Mouse (Mus musculus) spleen, postnatal 14 days (tissue): ENCODE measurements around the gene BC049352.
A peak's percentile ranks its signal among the peaks of the same experiment; 100 is the strongest.

Experiments used
- DNase-seq, 2 experiments: peaks; one replicate each; pipeline ENCODE4 v3.0.0; 2021 to 2022; ENCODE audit warnings: low spot score in 2 of 2

BC049352 gene

DNA sequence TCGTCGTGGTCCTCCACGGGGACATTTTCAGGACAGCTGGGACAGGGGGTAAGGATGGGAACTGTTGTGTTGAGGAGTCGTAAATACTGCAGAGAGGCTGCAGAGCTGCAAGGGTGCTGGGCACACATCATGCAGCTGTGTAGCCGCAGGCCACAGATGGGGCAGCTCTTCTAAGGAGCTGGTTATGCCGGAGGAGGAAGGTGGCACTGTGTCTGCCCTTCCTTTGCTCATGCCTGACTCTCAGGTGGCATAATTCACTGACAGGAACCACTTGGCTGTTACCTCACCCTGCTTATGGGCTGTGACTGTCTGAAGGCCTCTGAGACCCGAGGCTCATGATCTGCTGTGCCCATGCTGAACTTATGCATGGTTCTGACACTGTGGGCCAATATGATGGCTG, 68.5 kb downstream of the BC049352 start:
- no peak for DNase-seq

- DNase-seq: no peak
Observed at GRCm38 (mm10) chr9:45251281-45251680, 69.5 kb downstream of the BC049352 start.

GRCm38 (mm10) chr9:45251990-45252389, 70.2 kb downstream of the BC049352 start:
- no peak for DNase-seq

DNA sequence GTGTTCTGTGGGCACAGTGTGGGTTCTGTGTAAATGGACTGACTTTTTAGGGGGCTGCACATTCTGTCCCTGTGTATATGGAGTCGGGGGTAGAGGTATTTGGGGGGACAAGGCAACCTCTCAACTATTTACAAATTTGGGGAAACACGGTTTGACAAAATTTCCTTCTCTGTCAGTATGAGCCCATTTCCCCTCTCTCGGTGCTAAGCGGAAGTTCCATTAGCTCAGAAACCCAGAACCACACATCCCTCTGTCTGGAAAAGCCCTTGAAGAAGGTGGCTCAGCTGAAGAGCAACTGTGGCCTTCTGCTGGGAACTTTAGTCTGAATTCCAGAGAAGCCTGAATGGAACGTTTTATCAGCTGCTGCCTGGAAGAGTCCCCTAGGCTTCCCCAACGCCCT, 70.6 kb downstream of the BC049352 start:
- DNase-seq: no peak

- peak in 1 of 2 experiments; percentile 4 for DNase-seq
Observed at GRCm38 (mm10) chr9:45254021-45254420, 72.2 kb downstream of the BC049352 start.

- no peak for DNase-seq
Observed at GRCm38 (mm10) chr9:45254605-45255004, 72.8 kb downstream of the BC049352 start.

DNA sequence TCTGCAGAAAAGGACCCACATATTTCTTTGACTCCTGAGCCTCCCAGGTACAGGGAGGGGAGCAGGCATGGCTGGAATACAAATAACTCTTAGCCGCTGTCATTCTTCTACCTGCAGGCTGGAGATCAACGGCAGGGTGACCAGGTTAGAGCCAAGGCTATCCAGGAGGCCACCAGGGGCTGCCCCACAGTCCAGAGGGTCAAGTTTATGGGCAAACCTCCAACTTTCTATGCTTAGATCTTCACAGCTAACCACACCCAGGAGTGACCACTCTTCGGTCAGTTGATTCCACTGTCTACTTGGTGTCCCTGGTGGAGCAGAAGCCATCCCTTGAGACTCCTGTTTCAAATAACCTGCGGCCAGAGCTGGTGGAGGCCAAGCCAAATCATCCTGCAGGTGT, 73.6 kb downstream of the BC049352 start:
- peak in 1 of 2 experiments; percentile 5 for DNase-seq

GRCm38 (mm10) chr9:45255967-45256366, 74.2 kb downstream of the BC049352 start:
- peak in 1 of 2 experiments; percentile 5 for DNase-seq

- DNase-seq: peak in 1 of 2 experiments; percentile 5
Observed at GRCm38 (mm10) chr9:45259065-45259464, 77.3 kb downstream of the BC049352 start.

DNA sequence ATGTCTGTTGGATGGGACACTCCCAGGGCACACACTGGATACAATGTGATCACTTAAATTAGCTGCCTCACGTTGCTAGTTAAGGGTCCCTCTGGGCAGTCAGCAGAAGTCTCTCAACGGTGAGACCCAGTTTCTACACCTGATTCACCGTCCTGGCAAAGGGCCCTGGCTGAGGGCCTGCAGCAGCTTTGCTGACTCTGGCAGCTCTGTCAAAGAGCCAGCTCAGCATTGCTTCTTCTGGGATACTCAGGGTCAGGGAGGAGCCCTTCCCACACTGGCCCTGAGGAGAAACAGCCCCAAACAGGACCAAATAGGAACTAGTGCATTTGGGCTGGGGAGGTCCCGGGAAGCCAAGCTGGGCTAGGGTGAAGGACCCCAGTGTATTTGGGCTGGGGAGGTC, 79.7 kb downstream of the BC049352 start:
- DNase-seq: no peak

DNA sequence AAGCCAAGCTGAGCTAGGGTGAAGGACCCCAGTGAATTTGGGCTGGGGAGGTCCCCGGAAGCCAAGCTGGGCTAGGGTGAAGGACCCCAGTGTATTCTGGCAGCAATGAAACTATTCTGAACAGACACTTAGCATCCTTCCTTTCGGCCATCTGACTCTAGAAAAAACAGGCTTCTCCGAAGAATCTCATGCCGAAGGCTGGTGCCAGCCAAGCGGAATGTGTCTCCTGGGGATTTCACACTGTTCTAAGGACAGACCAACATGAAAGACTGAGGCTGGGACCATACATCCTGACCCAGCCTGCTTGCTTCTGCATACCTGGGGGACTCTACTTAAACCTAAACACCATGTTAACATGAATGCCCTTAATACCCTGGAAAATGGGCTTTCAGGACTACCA, 80.1 kb downstream of the BC049352 start:
- DNase-seq: no peak

- no peak for DNase-seq
Observed at GRCm38 (mm10) chr9:45267099-45267498, 85.3 kb downstream of the BC049352 start.

- DNase-seq: no peak
Observed at GRCm38 (mm10) chr9:45268079-45268478, 86.3 kb downstream of the BC049352 start.

- peak in 1 of 2 experiments; percentile 44 for DNase-seq
Observed at GRCm38 (mm10) chr9:45268597-45269325, 87.0 kb downstream of the BC049352 start, which contains the start of gene Il10ra. Gene Il10ra, minus strand, starts transcription at chr9:45269149.

DNA sequence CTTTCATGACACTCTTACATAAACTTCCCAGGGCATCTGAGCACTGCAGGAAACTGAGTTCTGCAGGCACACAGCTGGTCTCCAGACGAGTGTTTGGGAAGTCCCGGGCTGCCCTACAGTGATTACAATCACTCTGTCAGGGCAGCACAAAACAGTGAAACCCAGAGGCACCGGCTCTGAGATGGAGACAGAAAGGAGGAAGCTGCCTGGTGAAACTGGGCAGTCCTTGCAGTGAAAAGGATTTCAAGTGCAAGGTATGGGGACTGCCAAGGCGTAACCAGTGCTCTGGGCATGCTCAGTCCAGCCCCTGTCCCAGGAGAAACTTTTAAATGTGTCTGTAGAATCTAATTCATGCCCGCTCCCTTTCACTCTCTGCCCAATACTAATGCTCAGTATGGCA, 90.4 kb downstream of the BC049352 start:
- peak in 1 of 2 experiments; percentile 31 for DNase-seq

DNA sequence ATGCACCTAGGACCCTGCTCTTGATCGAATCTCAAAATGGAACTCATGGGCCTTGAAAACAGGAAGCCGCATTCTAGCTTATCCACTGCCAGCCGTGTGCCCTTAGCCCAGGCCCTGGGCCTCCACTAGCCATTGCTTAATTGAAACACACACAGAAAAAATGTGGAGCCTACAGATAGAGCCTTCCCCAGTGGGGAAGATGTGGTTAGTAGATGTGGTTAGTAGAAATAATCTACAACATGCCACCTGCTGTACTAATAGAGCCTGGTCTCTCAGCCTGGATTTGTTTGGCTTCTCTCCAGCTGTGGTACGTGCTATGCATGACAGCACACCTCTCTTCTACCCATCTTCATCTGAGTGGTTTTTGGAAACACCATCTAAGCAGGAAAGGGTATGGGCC, 92.4 kb downstream of the BC049352 start:
- DNase-seq: no peak

GRCm38 (mm10) chr9:45274635-45275034, 92.8 kb downstream of the BC049352 start:
- no peak for DNase-seq

GRCm38 (mm10) chr9:45280059-45280458, 98.3 kb downstream of the BC049352 start:
- no peak for DNase-seq

GRCm38 (mm10) chr9:45280891-45281290, 99.1 kb downstream of the BC049352 start:
- DNase-seq: no peak

GRCm38 (mm10) chr9:45282466-45282865, 100.7 kb downstream of the BC049352 start:
- DNase-seq: no peak

DNA sequence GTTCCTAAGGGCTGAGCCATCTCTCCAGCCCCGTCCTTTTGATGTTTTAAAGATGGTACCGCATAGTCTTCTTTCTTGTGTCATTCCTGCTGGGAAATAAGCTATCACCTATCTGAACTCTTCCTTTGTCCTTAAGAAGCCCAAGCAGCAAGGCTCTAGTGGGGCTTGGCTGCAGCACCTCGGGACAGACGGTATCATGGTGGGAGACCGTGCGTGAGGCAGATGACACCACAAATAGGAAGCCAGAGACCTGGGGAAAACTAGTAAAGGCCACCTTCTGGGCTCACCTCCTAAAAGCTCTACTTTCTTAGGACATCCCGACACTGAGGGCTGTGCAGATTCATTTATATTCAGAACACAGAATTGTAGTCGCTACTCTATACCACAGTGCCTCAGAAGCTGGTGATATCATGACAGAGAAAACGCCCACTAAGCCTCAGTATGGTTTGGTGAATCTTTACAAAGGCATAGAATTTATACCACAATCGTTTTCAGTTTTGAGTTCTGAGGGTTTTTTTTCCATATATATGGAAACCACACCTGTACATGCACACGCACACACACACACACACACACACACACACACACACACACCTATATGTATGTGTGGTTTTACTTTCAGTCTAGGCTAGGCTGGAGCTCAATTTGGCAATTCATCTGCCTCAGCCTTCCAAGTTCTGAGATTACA, 109.8 kb downstream of the BC049352 start:
- DNase-seq: no peak

DNA sequence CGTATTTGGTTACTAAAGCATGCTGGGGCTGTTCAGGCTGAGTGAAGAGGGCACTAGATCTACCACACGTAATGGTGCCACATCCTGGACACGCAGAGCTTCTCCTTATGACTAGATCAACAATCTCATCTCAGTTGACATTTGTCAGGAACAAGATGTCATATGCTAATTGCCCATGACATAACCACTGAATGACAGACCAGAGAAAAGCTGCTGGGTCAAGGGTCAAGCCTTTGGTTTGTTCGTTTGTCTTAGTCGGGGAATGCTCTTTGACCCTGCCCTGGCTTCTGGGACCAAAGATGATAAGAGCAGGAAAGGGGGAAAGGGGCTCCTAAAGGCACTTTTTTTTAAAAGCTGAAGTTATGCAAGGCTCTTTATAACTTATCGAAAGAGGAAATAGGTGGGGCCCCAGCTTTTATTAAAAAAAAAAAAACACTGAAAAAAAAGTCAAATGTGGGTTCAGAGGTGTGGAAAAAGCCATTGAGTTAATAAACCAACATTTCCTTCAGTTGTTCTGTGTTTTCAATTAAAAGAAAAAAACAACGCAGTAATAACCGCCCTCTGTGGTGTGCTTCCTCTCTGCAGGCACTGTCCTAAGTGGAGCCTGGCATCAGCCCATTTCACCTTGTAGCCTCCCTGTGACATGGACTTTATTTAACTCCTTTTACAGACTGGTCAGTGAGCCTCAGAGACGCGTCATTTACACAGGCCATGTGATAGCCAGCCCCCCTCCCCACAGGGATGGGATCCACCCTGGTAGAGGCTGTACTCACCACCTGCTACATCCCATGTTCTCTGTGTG, 112.6 kb downstream of the BC049352 start:
- DNase-seq: no peak
